Mouse (Mus musculus) limb, embryonic 10.5 days (tissue): ENCODE data around the gene Garem2. TPM values are rescaled to one million over a fixed set of nuclear protein-coding genes. Genes with fewer than 3 reads are reported as not detected.

Experiments
- DNase-seq: peaks from one replicate; pipeline ENCODE4 v3.0.0-alpha.2; 2017; ENCODE audit warnings: low spot score
- H3K27ac ChIP-seq: fragments of 300-500 bp; sonication (generic); 2 replicates; pipeline ENCODE4 v1.5.1; 2016; ENCODE audit warnings: mild to moderate bottlenecking
- H3K27me3 ChIP-seq: fragments of 300-500 bp; sonication (generic); 2 replicates; pipeline ENCODE4 v1.6.1; 2016; ENCODE audit warnings: low read depth, mild to moderate bottlenecking; ENCODE audit not compliant: poor library complexity, severe bottlenecking
- H3K36me3 ChIP-seq: fragments of 300-500 bp; sonication (generic); 2 replicates; pipeline ENCODE4 v1.6.1; 2016; ENCODE audit warnings: mild to moderate bottlenecking, moderate library complexity
- H3K4me1 ChIP-seq: fragments of 300-500 bp; sonication (generic); 2 replicates; pipeline ENCODE4 v1.6.1; 2016
- H3K4me3 ChIP-seq: fragments of 300-500 bp; sonication (generic); 2 replicates; pipeline ENCODE4 v1.5.1; 2016; ENCODE audit warnings: mild to moderate bottlenecking, moderate library complexity
- H3K9me3 ChIP-seq: fragments of 300-500 bp; sonication (generic); replicated peaks from 2 replicates; pipeline ENCODE4 v1.6.1; 2016; ENCODE audit warnings: mild to moderate bottlenecking
- WGBS: fragments of 180-500 bp; shearing (Covaris S2); methylation state at CpG from one replicate; pipeline ENCODE4 v1.1.7; 2016; 5-methylcytosine and 5-hydroxymethylcytosine counted together
- polyA plus RNA-seq: library from polyadenylated mRNA; unstranded; fragments of >200 nt; fragmentation: Nextera tagmentation; extraction: Ambion mirVana; gene quantifications from 2 replicates; pipeline ENCODE4 v1.2.1, GENCODE M21; 2016

The Garem2 gene
- polyA plus RNA-seq, 1 experiment from 2014 or later, result 0.23 TPM

DNA sequence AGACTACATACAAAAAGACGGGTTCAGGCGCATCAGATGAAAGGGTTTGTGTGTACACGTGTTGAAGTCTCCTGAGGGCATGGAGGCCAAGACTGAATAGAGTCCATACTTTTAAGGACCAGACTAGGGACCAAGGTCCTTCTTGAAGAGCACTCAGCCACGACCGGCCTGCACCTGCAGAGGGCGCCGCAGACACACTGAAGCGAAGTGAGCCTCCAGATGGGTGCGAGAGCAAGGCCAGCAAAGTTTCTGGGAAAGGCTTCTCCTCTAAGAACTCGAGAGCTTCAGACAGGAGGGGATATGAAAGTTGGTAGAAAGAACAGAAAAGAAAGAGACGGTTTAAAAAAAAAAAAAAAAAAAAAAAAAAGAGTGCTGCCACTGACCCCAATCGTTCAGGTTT is 622 bp upstream of the Garem2 start:
- no peaks in the 10 kb centered on the region for H3K9me3 ChIP-seq
- peak; percentile 76 for DNase-seq
- H3K36me3 ChIP-seq, result no peaks in the 10 kb centered on the region
- 1% methylated on average over 12 of the region's 12 CpGs for WGBS
- H3K4me3 ChIP-seq, result peak overlapping the region; percentile 58; the same call in 1 of the 2 replicates
- H3K27me3 ChIP-seq, result peaks cover 70% of the 10 kb centered on the region
- H3K27ac ChIP-seq, result no peak overlapping the region
- H3K4me1 ChIP-seq, result peaks cover 35% of the 10 kb centered on the region

- peak; percentile 41 for DNase-seq
- peak within 1 kb of the TSS; percentile 58 for H3K4me3 ChIP-seq
- H3K9me3 ChIP-seq, result no peaks in the 10 kb centered on the region
- 2% methylated on average over 29 of the region's 29 CpGs for WGBS
- H3K27ac ChIP-seq, result peak within 1 kb of the TSS; percentile 59
- H3K27me3 ChIP-seq, result peaks cover 84% of the 10 kb centered on the region
- no peaks in the 10 kb centered on the region for H3K36me3 ChIP-seq
- H3K4me1 ChIP-seq, result peaks cover 46% of the 10 kb centered on the region
Observed at GRCm38 (mm10) chr5:30105668-30106300, 823 bp downstream of the Garem2 start, which contains the start of gene 3110082J24Rik. 3110082J24Rik (minus strand) TSS chr5:30106086.

- peaks cover 56% of the 10 kb centered on the region for H3K4me1 ChIP-seq
- H3K27me3 ChIP-seq, result peaks cover 94% of the 10 kb centered on the region
- no peak overlapping the region for H3K4me3 ChIP-seq
Observed at GRCm38 (mm10) chr5:30106756-30107155, 1.8 kb downstream of the Garem2 start.

DNA sequence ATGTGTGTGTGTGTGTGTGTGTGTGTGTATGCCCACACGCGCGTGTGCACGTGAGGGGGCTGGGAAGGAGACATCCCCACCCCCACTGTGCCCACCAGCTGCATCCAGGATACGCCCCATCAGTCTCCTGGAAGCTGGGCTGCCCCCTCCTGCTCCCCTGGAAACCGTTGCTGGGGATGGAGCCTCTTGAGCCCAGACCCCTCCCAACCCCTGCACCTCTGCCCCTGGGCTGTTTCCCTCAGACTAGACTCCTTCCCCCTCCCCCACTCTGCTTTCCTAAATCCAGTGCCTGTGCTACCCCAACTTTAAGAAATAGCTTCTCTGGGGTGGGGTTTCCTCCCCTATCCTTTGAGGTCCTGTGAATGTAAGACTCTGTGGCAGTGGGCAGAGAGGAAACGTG is 2.2 kb downstream of the Garem2 start:
- H3K4me1 ChIP-seq, result peaks cover 57% of the 10 kb centered on the region
- 4% methylated on average over 7 of the region's 7 CpGs for WGBS
- H3K9me3 ChIP-seq, result no peaks in the 10 kb centered on the region
- peak; percentile 41 for DNase-seq
- H3K27me3 ChIP-seq, result peaks cover 98% of the 10 kb centered on the region
- H3K27ac ChIP-seq, result no peak overlapping the region
- H3K4me3 ChIP-seq, result peak overlapping the region; percentile 16; the same call in 1 of the 2 replicates
- no peaks in the 10 kb centered on the region for H3K36me3 ChIP-seq

More at GRCm38 (mm10) chr5:30106756-30107155, 1.8 kb downstream of the Garem2 start:
- Histone ChIP-seq H3K36me3 (no peaks in the 10 kb centered on the region), H3K27ac (no peak overlapping the region), H3K9me3 (no peaks in the 10 kb centered on the region)
- WGBS, result 15% methylated on average over 2 of the region's 2 CpGs
- peak; percentile 28 for DNase-seq

- Histone ChIP-seq H3K36me3 (no peaks in the 10 kb centered on the region), H3K27ac (no peak overlapping the region), H3K9me3 (no peaks in the 10 kb centered on the region), H3K4me3 (peak overlapping the region; percentile 16; the same call in 1 of the 2 replicates), H3K27me3 (peaks cover 100% of the 10 kb centered on the region), H3K4me1 (peaks cover 57% of the 10 kb centered on the region)
- DNase-seq, result no peak
- 3% methylated on average over 5 of the region's 5 CpGs for WGBS
Observed at GRCm38 (mm10) chr5:30107611-30108041, 2.7 kb downstream of the Garem2 start.

- WGBS, result 65% methylated on average over 6 of the region's 6 CpGs
- Histone ChIP-seq H3K4me1 (peaks cover 57% of the 10 kb centered on the region), H3K27ac (no peak overlapping the region), H3K36me3 (no peaks in the 10 kb centered on the region), H3K4me3 (no peak overlapping the region), H3K27me3 (peaks cover 100% of the 10 kb centered on the region), H3K9me3 (no peaks in the 10 kb centered on the region)
- DNase-seq, result no peak
Observed at GRCm38 (mm10) chr5:30108233-30108632, 3.3 kb downstream of the Garem2 start.

GRCm38 (mm10) chr5:30109899-30110298 is 4.9 kb downstream of the Garem2 start:
- no peak for DNase-seq
- no peak overlapping the region for H3K27ac ChIP-seq
- H3K27me3 ChIP-seq, result peaks cover 100% of the 10 kb centered on the region
- peaks cover 68% of the 10 kb centered on the region for H3K4me1 ChIP-seq
- WGBS, result 30% methylated on average over 2 of the region's 2 CpGs
- H3K36me3 ChIP-seq, result no peaks in the 10 kb centered on the region
- peak overlapping the region; percentile 42 for H3K4me3 ChIP-seq
- no peaks in the 10 kb centered on the region for H3K9me3 ChIP-seq

DNA sequence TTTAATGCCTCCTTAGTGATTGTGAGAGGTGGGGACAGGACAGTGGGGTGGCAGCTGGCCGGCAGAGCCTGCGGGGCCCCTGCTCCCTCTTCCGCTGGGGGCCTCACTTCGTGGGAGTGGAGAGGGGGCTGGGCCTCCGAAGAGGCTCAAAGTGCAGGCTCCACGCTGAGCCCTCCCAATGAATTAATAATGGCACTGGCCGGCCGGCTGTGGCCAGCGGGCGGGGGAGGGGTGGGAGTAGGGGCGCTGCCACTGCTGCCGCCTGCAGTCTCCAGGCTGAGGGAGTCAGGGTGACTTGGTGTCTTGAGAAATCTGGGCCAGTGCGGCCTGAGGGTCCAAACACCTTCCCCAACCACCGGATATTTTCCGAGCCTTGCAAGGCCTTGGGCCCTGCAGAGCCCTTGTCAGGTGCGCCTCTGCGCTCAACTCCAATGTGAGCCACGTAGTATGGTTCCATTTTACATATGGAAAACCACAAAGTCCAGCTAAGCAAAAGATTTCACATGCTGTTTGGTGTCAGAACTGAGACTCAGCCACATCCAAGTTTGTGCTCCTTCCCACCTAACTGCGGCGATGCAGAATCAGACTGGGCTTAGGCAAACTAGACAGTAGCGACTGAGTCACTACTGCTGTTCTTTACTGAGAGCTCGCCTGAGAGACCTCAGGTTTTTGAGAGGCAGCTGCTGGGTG is 5.6 kb downstream of the Garem2 start:
- DNase-seq, result peak; percentile 50
- Histone ChIP-seq H3K27me3 (peaks cover 100% of the 10 kb centered on the region), H3K9me3 (no peaks in the 10 kb centered on the region), H3K27ac (0 out of 2 replicates have a peak overlapping the region, but pooled peaks have one; percentile 36), H3K4me3 (peak overlapping the region; percentile 42), H3K36me3 (no peaks in the 10 kb centered on the region), H3K4me1 (peaks cover 64% of the 10 kb centered on the region)
- 5% methylated on average over 22 of the region's 22 CpGs for WGBS

- Histone ChIP-seq H3K27ac (peak overlapping the region; percentile 36; the same call in 1 of the 2 replicates), H3K4me1 (peaks cover 58% of the 10 kb centered on the region), H3K27me3 (peaks cover 100% of the 10 kb centered on the region), H3K9me3 (no peaks in the 10 kb centered on the region), H3K4me3 (peak overlapping the region; percentile 42), H3K36me3 (no peaks in the 10 kb centered on the region)
- WGBS, result under 1% methylated on average over 18 of the region's 18 CpGs
- DNase-seq, result peak; percentile 76
Observed at GRCm38 (mm10) chr5:30111126-30111525, 6.2 kb downstream of the Garem2 start.

- 69% methylated on average over 3 of the region's 3 CpGs for WGBS
- Histone ChIP-seq H3K9me3 (no peaks in the 10 kb centered on the region), H3K36me3 (peaks cover 6% of the 10 kb centered on the region), H3K4me1 (peaks cover 53% of the 10 kb centered on the region), H3K27ac (no peak overlapping the region), H3K4me3 (peak overlapping the region; percentile 42; the same call in 1 of the 2 replicates), H3K27me3 (peaks cover 100% of the 10 kb centered on the region)
- DNase-seq, result no peak
Observed at GRCm38 (mm10) chr5:30111771-30112170, 6.8 kb downstream of the Garem2 start.

GRCm38 (mm10) chr5:30112533-30113068 is 7.6 kb downstream of the Garem2 start:
- Histone ChIP-seq H3K27me3 (peaks cover 94% of the 10 kb centered on the region), H3K4me3 (no peak overlapping the region), H3K36me3 (peaks cover 14% of the 10 kb centered on the region), H3K4me1 (peaks cover 45% of the 10 kb centered on the region), H3K27ac (no peak overlapping the region), H3K9me3 (no peaks in the 10 kb centered on the region)
- WGBS, result 76% methylated on average over 3 of the region's 3 CpGs
- DNase-seq, result no peak

- no peaks in the 10 kb centered on the region for H3K9me3 ChIP-seq
- peak overlapping the region; percentile 79 for H3K27ac ChIP-seq
- peaks cover 28% of the 10 kb centered on the region for H3K36me3 ChIP-seq
- peaks cover 38% of the 10 kb centered on the region for H3K4me1 ChIP-seq
- under 1% methylated on average over 101 of the region's 103 CpGs for WGBS
- peak; percentile 89 for DNase-seq
- peaks cover 79% of the 10 kb centered on the region for H3K27me3 ChIP-seq
- peak overlapping the region; percentile 63 for H3K4me3 ChIP-seq
Observed at GRCm38 (mm10) chr5:30113881-30114760, 9.2 kb downstream of the Garem2 start.
